Mouse (Mus musculus) spleen, adult 18-20 months (tissue): ENCODE results near the gene Hoxa6.

ENCODE experiments used
- DNase-seq, 2 experiments: peaks; one replicate each; pipeline ENCODE4 v3.0.0; 2022; ENCODE audit warnings: mixed read lengths in 2 of 2

The Hoxa6 gene

GRCm38 (mm10) chr6:52226569-52227257, 18.2 kb upstream of the Hoxa6 start:
- no peak for DNase-seq

DNA sequence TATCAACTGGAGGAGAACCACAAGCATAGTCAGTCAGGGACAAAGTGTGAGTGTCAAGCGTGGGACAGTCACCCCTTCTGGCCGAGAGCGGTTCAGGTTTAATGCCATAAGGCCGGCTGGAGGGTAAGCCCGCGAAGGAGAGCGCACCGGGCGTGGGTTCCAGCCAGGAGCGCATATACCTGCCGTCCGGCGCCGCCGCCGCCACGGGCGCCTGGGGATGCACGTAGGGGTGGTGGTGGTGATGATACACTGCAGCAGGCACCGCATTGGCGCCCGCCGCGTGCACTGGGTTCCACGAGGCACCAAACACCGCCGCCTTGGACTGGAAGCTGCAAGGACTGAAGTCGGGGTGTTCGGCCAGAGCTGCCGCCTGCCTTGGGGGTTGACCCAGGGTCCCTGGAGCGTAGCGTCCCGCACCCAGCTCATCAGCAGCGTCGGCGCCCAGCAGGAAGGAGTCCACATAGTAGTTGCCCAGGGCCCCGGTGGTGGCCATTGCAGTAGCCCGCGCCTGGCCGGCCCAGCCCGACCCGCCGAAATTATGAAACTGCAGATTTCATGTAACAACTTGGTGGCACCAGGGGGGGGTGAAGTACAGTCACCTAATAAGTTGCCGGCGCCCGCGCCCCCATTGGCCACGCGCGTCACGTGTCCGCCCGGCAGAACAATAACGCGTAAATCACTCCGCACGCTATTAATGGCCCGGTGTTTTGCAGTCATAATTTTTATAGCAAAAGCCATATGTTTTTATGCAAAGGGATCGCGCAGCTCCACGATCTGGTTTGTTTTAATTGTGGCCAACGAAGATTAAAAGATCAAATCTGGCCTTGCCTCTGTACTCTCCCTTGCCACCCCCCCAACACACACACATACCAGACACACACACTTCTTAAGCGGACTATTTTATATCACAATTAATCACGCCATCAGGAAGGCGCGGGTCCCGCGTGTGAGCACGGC, 17.4 kb upstream of the Hoxa6 start:
- DNase-seq = no peak

DNA sequence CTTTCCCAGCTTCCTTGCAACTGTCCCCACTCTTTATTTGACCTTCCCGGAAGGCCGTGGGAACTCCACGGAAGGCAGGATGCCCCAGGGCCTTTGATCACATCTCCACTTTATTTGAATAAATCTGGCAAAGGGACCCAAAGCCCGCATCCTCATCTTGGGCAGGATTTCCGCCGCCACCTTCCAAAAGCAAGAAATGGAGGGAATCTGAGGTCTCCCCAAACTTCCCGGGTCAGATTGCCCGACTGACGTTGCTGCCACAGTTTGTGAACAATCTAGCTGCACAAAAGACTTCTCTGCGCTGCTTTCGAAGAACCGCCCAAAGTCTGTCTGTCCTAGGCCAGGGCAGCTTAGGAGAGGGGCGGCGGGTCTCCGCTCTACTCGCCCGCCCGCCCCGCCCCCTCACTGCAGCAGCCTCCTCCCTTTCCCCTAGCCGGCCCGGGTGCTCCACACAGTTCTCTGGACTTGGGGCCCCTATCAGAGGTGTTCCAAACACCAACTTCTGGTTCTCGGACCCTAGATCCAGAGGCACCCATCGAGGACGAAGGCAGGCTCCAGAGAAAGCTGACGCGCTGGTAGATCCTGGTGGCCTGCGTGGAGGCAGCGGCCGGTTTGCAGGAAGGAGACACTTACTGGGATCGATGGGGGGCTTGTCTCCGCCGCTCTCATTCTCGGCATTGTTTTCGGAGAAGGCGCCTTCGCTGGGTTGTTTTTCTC, 16.5 kb upstream of the Hoxa6 start:
- peak in 1 of 2 experiments; percentile 3 for DNase-seq

DNA sequence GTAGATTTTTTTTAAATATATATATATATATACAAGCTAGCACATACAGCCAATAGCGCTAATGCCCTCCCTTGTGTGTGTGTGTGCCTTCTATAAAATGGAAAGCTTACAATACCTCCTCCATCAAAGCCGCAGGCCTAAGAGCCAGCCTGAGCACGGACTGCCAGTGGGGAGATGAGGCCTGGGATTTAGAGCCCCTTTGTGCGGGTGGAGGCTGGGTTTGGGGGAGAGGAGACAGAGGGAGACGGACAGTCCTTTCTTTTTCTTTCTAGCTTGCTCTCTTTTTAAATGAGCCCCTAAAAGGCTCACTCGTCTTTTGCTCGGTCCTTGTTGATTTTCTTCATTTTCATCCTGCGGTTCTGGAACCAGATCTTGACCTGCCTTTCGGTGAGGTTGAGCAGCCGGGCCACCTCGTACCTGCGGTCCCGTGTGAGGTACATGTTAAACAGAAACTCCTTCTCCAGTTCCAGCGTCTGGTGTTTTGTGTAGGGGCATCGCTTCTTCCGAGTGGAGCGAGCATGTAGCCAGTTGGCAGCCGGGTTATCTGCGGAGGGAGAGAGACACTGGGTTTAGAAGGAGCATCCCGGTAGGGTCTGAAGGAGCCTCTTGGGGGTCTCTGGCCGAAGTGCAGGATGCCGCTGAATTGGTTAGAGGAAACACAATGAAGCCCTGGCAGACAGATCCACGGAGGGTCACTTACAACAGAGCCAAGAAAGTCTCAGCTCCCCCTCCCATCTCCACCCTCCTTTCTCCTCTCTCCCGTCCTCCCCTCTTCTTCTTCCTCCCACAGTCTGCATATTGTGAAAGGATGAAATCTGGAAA, 15.6 kb upstream of the Hoxa6 start:
- DNase-seq = no peak

GRCm38 (mm10) chr6:52222729-52223128, 14.2 kb upstream of the Hoxa6 start:
- no peak for DNase-seq

GRCm38 (mm10) chr6:52221993-52222685, 13.6 kb upstream of the Hoxa6 start:
- DNase-seq = no peak

- peak; percentile 63 to 82 for DNase-seq
Measured at GRCm38 (mm10) chr6:52221337-52221992, 12.9 kb upstream of the Hoxa6 start, which contains the start of gene Hoxa7. Hoxa7 (minus strand) TSS chr6:52221854.

- no peak for DNase-seq
Measured at GRCm38 (mm10) chr6:52220865-52221310, 12.4 kb upstream of the Hoxa6 start.

- DNase-seq = no peak
Measured at GRCm38 (mm10) chr6:52220003-52220864, 11.7 kb upstream of the Hoxa6 start.

DNA sequence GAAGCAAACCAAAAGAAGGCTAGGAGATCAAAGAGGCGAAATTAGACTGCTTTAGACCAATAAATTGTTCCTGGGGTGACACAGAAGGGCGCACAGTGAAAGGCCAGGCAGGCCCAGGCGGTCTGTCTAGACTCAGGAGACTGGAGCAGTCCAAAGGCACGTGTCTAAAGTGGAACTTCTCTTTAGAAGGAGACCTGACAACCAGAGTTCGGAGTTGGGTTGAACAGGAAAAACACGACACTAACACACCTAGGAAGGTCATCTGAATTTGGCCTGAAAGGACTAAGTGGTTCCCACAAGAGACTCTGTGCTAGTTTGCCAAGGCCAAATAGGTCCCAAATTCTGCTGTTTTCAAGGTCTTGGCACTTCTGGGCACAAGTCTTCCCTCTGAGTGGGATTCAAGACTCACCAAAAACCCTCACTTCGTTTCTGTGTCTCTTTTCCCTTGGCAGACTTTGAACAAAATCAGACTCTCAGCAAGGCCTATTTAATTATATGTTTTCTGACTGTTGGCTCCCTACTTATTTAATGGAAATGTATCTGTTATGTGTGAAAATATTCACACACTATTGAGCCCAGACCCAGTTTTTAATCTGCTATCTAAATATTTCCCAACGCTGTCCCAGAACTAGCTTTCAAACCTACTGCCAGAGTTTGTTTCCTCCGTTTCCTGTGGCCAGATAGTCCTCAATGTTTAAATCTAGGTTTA, 10.9 kb upstream of the Hoxa6 start:
- DNase-seq = no peak

- DNase-seq = no peak
Measured at GRCm38 (mm10) chr6:52218643-52219215, 10.2 kb upstream of the Hoxa6 start.

DNA sequence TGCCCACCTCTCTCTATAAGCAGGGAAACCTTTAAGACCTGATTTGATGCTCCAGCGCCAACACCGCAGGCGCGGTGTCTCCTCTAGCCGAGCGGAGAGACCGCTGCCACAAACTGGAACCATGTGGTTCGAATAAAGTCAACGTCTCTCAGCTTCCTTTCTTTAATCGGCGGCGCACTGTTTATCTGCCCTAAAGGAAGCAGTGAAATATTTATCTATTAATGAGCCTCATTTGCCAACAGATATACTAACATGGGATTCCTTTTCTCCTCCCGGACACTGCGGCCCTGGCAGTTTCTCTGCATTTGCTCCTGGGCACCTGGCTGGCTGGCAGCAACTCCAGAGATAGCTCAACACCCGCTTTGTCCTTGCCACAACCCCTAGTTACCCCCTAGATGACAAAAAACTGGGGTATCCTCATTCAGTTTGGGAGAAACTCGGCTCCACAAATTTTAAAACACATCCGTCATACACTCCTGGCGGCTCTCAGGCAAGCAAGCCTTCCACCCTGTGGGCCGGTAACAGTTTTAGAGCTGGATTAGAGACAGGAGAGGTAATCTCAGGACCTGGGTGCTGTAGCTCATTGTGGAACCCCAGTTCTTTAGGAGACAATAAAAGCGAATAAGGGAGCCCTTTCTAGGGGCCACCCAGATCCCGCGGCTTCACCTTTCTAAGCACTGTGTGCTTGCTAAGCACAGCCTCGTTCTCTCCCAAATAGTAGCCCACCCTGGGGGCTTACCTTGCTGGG, 9.5 kb upstream of the Hoxa6 start:
- no peak for DNase-seq

- no peak for DNase-seq
Measured at GRCm38 (mm10) chr6:52217459-52217768, 8.9 kb upstream of the Hoxa6 start.

DNA sequence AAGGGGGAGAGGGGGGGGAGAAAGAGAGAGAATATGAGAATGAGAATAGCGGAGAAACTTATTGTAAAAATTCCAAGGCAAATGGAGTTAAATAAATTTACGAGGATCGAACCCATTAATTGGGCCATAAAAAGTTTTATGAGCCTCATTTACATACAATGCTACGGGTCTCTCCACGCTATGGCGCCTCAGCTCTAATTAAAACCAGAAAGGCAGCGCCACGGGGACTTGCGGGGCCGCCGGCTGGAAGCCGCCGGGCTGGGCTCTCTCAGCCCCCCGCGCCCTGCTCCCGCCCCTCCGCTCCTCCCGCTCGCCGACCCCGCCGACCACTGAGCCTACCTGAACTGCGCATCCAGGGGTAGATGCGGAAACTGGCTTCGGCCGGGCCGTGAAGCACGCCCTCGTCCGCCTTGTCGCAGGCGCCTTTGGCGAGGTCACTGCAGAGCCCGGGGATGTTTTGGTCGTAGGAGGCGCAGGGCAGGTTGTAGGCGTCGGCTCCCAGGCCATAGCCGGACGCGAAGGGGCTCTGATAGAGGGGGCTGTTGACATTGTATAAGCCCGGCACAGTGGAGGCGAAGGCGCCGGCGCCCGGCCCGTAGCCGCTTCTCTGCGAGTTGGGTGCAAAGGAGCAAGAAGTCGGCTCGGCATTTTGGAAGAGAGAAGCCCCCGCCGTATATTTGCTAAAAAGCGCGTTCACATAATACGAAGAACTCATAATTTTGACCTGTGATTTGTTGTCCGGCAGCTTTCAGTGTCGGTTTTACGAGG, 8.4 kb upstream of the Hoxa6 start:
- DNase-seq = no peak

GRCm38 (mm10) chr6:52215771-52216535, 7.4 kb upstream of the Hoxa6 start:
- DNase-seq = no peak

DNA sequence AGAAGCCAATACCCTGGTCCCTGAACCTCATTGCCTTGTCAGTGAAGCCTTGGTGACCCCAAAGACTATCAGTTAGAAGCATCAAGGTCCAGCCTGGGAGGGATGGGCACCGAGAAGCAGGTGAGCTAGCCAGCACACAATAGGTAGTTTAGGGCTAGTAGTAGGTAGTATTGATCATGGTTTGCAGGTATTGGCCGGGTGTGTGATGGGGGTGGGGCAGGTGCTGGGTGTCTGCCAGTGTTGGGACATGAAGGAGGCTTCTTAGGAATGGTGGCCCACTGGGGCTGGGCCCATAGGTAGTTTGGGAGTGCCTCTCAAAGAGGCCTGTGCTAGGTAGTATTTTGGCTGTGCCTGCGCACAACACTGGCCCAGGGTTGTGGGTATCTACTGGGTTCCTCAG, 6.5 kb upstream of the Hoxa6 start:
- no peak for DNase-seq

DNA sequence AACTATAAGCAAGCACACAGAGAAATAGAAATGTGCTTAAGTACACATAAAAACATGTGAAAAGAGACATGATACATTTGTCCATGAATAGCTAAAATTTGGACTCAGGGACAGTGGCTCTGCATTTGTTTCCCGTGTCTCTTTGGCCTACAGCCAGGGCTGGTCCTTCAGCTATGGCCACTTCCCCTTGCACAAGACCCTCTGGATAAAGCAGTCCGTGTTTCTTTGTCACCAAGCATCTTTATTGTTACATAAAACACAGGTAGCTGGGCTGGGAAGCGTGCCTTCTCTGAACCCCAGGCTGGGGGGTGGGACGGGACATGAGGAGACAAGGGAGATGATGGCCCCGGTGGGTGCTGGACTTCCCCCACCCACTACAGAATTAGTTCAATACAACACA, 5.7 kb upstream of the Hoxa6 start:
- DNase-seq = no peak
